Mouse (Mus musculus) layer of hippocampus, adult 11-12 months (tissue): ENCODE measurements at regions not wholly inside any gene's neighbourhood (a gene's known extent, or its start where the extent isn't known, plus 50 kb on each side); places are given as distances from the start of the nearest gene placed in this dataset.

Experiments used
- DNase-seq: peaks from one replicate; pipeline ENCODE4 v3.0.0; 2022; ENCODE audit warnings: low spot score

DNA sequence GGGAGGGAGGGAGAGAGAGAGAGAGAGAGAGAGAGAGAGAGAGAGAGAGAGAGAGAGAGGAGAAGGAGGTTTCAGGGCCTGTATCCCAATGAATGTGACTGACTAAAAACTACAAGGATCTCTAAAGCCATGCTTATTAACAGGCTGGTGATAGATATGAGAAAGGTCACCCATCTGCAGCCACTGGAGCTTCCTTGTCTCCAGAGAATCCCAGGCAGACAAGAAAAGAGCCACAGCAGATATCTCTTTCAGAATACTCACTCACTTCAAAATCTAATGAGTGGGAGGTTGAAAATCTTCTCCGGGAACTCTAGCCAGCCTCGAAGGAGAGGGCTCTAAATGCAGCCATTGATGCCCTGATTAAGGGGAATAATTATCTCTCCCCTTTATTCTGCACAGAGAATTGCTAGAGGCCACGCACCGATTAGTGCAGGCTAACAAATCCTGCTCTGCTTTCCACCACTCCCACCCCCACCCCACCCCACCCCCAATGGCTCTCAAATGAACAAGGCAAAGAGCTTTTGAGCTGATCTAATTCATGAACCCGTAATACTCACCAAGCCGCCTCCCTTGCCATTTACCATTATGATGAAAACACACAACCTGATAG, 189.5 kb upstream of the Sox9 start:
- no peak for DNase-seq

DNA sequence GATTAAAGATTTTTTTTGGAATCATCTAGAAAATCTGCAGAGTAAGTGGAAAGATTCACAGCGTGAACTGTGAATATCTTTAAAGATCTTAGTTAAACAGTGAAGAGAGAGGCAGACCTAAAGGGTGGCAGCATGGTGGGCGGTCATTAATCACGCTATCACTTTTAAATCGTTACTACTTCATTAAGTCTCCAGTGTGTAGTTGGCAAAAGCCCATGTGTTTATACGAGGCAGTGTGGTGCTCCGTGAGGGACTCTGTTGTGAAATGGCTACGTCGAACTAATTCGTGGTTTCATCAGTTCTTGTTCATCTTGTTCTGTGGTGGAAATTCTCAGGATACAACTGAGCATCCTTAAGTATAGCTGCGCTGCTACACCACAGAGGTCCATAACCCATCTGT, 188.2 kb upstream of the Sox9 start:
- no peak for DNase-seq

DNA sequence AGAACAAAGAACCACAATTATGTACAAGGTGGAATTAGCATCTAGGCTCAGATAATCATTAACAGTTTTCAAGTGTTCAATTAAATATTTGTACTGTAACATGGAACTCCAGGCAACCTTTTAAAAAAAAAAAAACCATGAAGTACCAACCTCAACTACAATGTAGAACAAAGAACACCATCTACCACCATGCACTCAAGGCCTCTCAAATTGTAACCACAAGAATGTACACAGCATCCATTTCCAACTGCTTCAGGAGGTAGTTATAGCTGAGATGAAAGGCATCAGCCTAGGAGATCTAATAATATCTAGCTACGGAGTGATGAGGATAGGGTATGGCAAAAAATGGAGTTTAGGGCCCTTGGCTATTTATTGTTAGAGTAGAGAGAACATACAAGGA, 174.7 kb upstream of the Sox9 start:
- DNase-seq: no peak

DNA sequence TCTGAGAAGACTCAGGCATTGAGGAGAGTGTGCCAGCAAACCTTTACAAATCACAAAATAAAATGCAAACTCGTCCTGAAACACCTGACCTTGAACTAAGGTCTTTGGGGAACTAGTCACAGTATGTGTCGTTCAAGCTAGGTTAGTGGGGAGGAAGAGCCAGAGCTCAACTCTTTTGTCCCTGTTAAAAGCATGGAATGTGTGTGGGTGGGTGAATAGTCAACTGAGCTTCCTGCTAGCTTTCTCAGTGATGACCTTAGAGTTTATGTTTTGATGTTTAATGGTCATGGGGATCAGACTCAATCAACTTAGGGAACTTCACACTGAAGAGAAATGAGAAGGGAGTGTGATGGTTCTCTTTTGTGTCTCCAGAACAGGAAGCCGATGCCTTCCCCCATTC, 172.7 kb upstream of the Sox9 start:
- DNase-seq: no peak

DNA sequence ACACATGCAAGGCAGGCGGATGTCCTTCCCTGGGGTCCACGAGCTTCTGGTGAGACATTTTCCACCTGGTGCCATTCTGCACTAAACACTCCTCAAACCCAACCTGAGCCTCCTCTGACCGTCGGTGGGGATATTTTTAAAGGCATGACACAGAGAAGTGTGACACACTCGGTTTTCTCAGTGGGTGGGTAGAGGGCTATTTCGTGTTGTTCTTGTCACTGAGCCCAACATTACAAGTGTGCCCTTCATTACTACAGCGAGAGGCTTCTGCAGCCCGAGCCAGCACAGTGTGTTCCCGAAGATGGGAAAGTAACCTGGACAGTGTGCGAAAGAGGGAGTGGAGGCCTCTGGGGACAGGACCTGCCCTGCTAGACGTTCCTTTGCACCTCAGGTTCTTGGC, 171.0 kb upstream of the Sox9 start:
- DNase-seq: no peak

DNA sequence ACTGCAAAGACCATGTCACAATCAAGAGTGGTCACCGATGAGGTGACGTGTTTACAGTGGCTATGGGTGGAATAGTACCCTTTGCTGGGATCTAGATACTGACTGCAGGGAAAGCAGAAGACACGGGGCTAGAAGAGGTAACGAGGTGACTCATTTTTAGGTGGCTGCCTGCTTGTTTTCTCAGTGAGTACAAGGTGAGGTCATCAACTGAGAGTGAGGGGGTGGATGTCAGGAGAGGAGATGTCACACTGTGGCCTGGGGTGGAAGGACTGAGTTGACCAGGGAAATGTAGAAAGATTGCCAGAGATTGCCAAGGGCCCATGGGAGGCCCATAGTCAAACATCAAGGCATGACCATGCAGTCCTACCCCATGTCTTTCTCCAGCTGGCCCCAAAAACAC, 166.4 kb upstream of the Sox9 start:
- no peak for DNase-seq

DNA sequence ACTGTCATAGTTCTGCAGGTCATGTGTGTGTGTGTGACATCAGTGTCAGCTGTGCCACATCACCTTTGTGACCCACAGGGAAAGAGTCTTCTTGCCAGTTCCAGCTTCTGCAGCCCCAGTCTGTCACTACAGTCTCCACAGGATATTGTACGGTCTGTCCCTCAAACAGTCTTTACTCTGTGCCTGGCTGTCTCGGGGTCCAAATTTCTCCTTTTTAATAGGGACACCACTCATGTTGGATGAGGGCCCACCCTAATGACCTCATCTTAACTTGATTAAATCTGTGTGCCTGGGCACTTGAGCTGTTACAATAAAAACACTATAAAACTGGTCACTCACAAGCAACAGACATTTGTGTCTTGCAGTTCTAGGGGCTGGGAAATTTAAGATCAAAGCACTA, 165.1 kb upstream of the Sox9 start:
- DNase-seq: no peak

DNA sequence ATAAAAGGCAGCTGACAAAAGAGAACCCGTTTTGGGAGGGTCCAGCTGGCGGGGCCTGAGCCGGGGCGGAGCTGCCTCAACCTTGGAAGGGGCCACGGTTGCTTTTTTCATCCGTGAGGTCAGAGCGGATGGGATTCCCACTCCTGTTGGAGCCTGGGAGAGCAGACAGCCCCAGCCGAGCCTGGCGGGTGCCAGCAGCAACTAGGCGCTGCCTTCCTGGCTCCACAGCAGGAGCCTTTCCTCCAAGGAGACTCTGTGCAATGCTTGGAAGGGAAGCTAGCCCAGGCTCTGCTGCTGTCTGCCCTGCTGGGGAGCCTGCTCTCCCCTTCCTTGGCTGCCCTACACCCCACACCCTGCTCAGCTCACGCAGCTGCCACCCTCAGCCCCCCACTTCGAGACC, 161.1 kb upstream of the Sox9 start:
- peak; percentile 9 for DNase-seq

DNA sequence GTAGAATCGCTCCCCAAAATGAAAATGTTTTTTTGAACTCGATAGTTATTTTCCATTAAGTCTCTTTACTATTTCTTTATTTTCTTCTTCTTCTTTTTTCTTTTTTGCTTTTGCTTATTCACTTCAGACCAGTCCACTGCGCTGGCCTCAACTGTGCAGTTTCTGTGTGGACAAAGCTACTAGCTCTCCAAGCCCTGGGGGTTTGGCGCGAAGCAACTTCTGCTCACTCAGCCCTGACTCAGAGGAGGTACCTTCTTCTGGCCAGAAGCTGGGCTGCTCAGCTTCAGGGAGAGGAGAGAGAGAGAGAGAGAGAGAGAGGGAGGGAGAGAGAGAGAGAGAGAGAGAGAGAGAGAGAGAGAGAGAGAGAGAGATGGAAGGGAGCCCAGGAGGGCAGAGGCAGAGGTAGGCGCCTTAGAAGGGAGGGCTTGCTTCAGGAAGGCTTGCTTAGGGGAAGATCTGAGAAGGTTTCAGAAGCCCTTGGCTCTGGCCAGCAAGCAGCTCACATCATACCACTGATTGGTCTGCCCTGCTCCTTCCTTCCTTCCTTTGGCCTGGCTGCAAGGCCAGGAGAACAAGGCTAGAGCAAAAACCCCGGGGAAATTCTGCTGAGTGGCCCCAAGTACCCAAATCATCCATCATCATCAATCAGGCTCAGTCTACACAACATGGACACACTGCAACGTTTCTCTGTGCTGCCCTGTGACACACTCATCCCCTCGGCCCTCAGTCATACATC, 160.5 kb upstream of the Sox9 start:
- no peak for DNase-seq

DNA sequence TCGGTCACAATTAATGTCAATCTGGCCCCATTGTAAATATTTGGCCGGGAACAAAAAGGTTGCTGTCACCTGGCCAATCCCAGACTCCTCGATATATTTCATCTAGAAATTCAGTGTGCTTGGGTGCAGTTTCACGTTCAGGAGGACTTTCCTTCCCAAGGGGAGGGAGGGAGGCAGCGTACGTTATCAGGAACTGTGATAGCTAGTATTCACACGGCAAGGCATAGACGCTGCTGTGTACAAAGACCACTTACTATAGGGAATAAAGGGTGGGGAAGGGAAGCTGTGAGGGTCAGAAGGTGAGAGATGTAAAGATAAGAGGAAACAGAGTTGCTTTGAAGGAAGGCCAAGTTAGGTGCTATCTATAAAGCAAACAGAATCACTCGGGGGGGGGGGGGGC, 132.7 kb upstream of the Sox9 start:
- DNase-seq: no peak

DNA sequence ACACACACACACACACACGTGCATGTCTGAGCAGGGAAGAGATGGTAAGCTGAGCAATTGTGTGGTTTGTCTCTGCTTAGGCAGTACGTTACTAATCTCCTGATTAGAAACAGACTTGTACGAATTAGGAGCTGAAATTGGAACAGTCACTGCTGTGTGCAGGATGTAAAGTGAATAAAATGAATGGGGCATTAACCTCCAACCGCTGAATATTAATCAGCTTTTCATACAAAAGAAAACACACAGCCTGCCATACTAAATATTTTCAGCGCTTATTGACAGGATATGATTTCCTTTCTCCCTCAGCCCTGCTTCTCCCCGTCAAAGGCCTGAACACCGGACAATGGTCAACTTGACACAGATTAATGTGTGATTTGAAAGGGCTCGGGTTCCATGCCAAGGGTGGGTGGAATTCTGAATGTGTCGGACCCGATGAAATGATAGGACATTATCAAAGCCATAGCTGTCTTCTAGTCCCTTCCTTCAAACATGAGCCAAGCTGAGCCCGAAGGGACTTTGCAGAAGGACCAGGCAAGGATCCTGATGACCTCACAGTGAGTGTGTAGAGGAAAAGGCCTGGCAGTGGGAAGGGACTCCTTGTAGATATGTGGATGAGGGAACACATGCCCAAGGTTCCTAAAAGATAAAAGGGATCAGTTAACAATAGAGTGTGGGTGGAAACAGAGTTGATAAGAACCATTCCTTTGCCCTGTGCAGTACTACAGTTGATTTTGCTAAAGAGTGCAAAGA, 124.4 kb upstream of the Sox9 start:
- no peak for DNase-seq

DNA sequence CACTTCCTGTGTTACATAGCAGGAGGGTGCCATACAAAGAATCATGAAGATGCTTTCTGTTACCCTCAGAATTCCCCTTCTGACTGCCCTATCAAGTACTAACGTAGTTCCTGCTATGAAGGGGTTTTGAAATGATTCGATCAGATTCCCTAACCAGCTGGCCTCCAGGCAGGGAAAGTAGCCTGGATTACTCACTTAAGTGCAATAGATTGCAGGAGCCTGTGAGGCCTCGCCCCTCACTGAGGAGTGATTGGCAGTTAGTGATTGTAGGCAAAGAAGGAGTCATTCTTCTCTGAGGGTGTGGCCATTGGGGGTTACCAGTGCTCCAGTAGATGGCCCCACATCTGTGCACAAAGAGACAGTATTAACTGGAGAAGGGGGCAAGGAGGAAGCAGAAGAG, 122.1 kb upstream of the Sox9 start:
- no peak for DNase-seq

DNA sequence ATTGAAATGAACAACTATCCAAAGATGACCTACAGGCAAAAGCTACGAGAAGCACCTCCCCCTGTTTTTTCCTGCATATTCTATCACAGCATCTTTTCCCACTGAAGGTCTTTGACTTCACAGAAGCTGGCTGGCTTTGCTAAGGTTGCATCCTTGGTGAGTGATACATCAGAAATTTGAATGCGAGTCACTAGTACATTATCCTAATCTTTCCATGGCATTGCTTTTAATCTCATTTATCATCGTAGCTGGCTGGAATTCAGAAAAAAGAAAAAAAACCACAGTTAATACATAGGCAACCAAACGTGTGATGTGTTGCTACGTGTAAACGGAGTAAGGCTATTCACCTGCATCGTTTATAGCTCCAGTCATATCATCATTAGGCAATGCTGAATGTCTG, 120.6 kb upstream of the Sox9 start:
- DNase-seq: no peak

DNA sequence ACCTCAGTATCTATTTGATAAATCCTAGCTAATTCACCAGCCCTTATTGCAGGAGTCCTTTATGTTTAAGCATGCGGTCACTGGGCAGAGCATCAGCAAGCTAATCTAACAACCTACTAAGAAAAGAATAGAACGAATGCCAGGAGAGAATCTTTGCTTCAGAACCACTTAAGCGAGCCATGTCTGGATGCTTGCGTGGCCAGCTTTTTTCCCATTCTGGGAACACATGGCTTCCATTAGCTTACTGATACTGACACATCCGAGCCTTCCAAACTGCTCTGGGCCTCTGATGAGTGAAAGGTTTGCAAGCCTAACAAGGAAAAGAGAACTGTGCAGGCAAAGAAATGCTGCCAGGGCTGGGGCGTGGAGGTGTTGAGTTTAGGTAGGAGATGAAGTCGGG, 114.7 kb upstream of the Sox9 start:
- DNase-seq: no peak

DNA sequence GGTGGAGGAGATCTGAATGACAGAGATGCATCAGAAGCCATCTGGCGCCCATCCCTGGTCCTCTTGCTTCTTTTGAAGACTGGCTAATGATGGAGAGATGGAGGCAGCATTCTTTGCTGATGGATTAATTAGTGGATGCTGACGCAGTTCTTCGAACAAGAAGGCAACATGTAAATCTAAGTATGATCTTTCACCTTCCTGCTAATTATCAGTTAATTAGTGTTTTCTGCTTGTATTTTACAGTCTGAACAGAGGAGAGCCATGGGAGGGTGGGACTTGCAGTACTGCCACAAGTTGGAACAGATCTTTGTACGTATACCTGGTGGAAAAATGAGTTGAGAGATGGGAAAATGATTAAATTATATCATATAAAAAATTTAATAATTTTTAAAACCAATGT, 109.9 kb upstream of the Sox9 start:
- DNase-seq: no peak

DNA sequence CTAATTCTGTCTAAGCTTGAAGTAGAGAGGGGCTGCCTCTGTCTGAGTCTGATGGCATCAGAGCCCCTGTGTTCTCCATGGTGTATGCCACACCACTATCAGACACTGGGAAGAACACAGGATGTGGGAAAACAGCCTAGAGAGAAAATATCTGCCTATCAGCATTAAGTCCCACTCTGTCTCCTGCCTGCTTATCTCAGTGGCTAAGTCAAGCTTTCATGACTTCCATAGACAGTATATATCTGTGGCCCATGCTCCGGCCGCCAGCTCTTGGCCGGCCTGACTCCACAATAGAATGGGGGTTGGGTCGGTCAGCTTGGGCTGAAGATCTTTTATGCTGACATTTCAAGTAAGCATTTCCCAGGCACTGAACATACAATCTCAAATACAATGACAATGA, 92.0 kb upstream of the Sox9 start:
- DNase-seq: no peak

DNA sequence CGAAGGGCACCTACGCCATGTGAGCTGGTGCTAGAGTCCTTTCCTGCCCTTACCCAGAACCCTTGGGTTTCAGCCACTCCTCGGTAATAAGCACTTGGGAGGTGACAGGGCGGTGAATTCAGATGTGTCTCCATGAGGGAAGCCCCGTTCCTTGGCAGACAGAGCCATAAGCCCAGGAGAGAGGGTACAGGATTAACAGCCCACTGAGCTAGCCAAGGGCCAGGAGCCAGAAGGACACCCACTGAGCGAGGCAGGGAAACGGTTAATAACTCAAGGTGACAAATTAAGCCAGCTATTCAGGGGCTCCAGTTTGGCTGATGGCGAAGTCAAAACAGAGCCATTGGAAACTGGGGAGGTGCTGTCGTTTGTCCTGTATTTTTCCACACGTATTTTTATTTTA, 75.9 kb upstream of the Sox9 start:
- DNase-seq: no peak

DNA sequence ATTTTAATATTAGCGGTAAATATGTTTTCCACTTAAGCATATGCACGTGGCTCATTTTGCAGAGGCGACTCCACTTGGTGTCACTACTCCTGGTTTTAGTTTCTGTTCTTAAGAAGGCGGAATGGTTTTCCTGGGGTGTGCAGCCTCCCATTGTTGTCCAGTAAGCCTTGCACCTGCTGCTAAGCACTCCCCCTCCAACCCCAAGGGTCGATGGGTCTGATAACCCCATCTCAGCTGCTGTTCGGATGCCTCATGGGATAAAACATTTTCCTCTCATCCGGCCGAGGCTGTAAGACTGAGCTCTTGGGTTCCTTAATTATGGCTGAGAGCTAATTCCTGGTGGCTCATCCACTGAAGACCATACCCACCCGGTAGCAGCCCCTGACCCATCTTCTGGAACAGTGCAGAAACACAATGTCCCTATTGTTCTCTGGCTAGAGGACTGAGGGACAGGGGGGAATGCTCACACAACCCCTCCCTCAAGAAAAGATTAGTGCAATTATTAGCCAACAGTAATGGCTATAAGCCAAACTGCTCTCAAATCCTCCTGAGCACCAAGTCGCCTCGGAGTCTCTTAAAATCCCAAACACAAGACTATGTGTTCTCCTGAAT, 73.8 kb upstream of the Sox9 start:
- no peak for DNase-seq

DNA sequence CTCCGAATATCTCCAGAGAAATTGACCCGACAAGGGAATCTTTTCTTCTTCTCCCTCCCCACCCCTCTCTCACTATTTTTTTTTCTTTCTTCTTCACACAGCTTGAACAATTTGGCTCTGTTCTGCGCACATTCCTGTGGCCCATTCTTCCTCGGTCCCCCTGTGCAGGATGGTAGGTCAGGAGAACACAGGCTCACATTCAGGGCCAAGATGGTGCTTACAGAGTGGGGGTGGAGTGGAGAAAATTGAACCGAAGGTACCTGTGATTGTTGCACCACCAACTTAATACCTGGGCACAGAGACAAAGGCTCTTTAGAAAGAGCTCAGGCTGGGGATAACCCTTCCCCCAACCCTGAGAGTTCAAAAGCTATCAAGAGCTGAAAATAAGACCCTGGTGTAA, 70.4 kb upstream of the Sox9 start:
- DNase-seq: no peak

DNA sequence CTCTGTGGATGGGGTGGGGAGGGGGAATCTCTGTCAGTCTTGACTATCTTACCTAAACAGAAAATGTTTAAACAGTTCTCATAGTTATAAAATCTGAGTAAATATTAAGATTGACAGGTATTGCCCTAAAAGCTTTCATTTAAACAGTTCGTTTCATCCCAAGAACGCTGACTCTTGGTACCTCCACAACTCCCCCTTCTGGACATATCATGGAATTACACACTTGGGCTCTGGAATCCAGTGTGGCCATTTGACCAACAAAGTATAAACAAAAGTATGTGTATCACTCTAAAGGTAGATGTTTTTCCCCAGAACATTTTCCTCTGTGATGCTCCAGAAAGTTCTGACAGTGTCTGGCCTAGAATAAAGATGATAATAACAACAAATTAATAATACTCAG, 63.5 kb upstream of the Sox9 start:
- no peak for DNase-seq

DNA sequence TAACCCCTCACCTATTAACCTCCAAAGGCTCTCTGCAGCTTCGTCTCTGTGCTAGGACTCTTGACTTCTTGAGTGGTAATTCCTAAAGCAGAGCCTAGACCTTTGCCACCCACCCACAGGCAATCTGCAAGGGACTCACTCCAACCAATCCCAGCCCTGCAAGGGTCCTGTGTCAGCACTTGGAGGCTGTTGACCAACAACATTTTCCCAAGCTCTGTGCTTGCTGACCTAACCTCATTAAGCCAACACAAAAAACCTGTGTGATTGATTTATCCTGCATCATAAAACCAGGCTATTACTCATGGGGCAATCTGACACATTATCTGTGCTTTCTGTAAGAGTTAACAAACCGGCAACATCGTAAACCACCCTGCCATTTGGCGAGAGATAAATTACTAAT, 61.4 kb upstream of the Sox9 start:
- no peak for DNase-seq

DNA sequence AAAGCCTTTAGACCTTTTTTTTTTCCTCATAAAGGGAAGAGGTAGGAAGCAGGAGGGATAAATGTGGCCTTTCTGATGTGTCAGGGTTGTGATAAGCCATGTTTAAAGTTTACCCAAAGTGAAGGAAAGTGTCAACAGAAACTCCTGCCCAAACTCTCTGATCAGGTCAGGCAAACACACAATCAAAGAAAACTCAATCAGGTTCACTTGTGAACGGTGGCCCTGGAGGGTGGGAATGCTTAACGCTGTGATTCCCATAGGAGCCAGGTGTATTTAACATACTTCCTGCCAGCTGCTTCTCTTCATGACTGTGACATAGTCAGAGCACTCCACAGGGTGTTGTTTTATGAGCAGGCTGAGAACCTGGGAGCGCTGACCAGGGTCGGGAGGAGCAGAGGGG, 59.1 kb upstream of the Sox9 start:
- no peak for DNase-seq
